Mouse (Mus musculus) heart, postnatal 25 days (tissue): ENCODE measurements around the gene Arhgef7. TPM values are rescaled to one million over a fixed set of nuclear protein-coding genes. Genes with fewer than 3 reads are reported as not detected.

ENCODE experiments used
- total RNA-seq, 2 experiments: library from RNA; stranded (reverse); gene quantifications; 2 replicates each; pipeline ENCODE4 v1.2.3; 2021

The Arhgef7 gene
- total RNA-seq, 2 experiments from 2014 or later: 153 to 155 TPM

Other genes with a start within 250 kb of the Arhgef7 start
- gene Rab20, start 249.0 kb upstream of the Arhgef7 start, total RNA-seq: 10 to 100 TPM; 24.3 to 27.3 TPM
- 10 to 100 TPM; 32.7 to 36.8 TPM for gene Naxd, start 230.2 kb upstream of the Arhgef7 start, total RNA-seq
- gene Cars2, start 176.9 kb upstream of the Arhgef7 start, total RNA-seq: 10 to 100 TPM; 43.5 to 48.1 TPM
- gene Ing1, start 172.2 kb upstream of the Arhgef7 start, total RNA-seq: 10 to 100 TPM; 22.7 TPM
- gene Ankrd10, start 92.0 kb upstream of the Arhgef7 start, total RNA-seq: 10 to 100 TPM; 24.4 to 25.4 TPM
- not detected for gene 1700016D06Rik, start 26.7 kb upstream of the Arhgef7 start, total RNA-seq
- gene Tex29, start 112.8 kb downstream of the Arhgef7 start, total RNA-seq: under 1 TPM in 1 of 2 experiments, not detected in 1; 0.95 TPM